Mouse (Mus musculus) thymus, adult 2 months (tissue): Measurements from ENCODE around the gene Map3k14.

ENCODE experiments used
- CTCF ChIP-seq: fragments of 200-500 bp; IDR thresholded peaks from 2 replicates; pipeline ENCODE4 v1.5.1; 2012; ENCODE audit warnings: mild to moderate bottlenecking, control low read depth, low read length, moderate library complexity, borderline replicate concordance; ENCODE audit not compliant: control insufficient read depth, poor library complexity, insufficient read depth; ENCODE audit errors: extremely low read depth
- POLR2A ChIP-seq: fragments of 200-500 bp; IDR thresholded peaks from 2 replicates; pipeline ENCODE4 v1.6.1; 2012; ENCODE audit warnings: mild to moderate bottlenecking, low read length, control low read depth, moderate library complexity; ENCODE audit not compliant: control insufficient read depth, poor library complexity, insufficient read depth; ENCODE audit errors: extremely low read depth

DNA sequence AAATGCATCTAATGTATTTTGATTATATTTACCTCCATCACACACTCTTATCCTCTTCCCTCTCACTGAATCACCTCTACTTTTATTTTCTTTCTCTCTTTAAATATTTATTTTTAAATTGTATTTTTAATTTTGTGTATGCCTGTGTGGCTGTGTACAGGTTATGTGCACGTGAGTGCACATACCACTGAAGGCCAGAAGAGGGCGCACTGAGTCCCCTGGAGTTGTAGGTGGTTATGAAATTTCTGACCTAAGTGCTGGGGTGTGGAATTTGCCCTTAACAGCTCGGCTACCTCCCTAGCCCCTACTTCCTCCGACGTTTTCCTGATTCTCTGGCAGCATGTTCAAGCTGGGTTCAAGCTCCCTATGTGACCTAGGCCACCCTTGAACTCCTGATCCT, 53.6 kb downstream of the Map3k14 start:
- no peak for TF ChIP-seq POLR2A
- no peak for TF ChIP-seq CTCF
